Mouse (Mus musculus) B cell, adult (primary cell): ENCODE results near the gene Cdh26. TPM values are rescaled to one million over a fixed set of nuclear protein-coding genes. Genes with fewer than 3 reads are reported as not detected.

Source experiments
- total RNA-seq: library from RNA; stranded (reverse); gene quantifications from 4 replicates; pipeline ENCODE4 v1.2.4, GENCODE M21; 2023; ENCODE audit not compliant: inconsistent age

Gene Cdh26
- not detected in 4 replicates for total RNA-seq

GRCm38 (mm10) chr2:178430231-178430630, at the start of gene Cdh26:
Gene Cdh26 (plus strand): TSS chr2:178430531.

GRCm38 (mm10) chr2:178407053-178407815, 23.1 kb upstream of the Cdh26 start, which contains the start of gene Sycp2:
Gene Sycp2 (minus strand): TSS chr2:178407685.

GRCm38 (mm10) chr2:178414261-178415149, 15.8 kb upstream of the Cdh26 start, which contains the start of the genes Ppp1r3d and Fam217b:
Gene Ppp1r3d (minus strand): TSS chr2:178414472.
Gene Fam217b (plus strand): TSS chr2:178414524.

Other genes with a start within 250 kb of the Cdh26 start
- not detected in 4 replicates for gene Sycp2, start 22.8 kb upstream of the Cdh26 start, total RNA-seq
- not detected in 4 replicates for gene Ppp1r3d, start 16.1 kb upstream of the Cdh26 start, total RNA-seq
- gene Fam217b, start 16.0 kb upstream of the Cdh26 start, total RNA-seq, result 0.15 TPM in 1 of 4 replicates, not detected in the others